Mouse (Mus musculus) splenic B cell, adult 2 months (primary cell): ENCODE results near the gene Mxra7.
"Not testable (repeated sequence)": the region's sequence is repeated elsewhere in the genome, so short reads cannot be mapped to it uniquely, and the experiment has no call there.

Experiments used
- DNase-seq: peaks from one replicate; pipeline ENCODE4 v3.0.0-alpha.2; 2011; ENCODE audit warnings: low read depth, low spot score
- H3K27me3 ChIP-seq: 2 replicates; pipeline ENCODE4 v1.6.1; 2012; ENCODE audit warnings: mild to moderate bottlenecking, low read length, moderate library complexity, mixed read lengths; ENCODE audit not compliant: control insufficient read depth, poor library complexity, insufficient read depth, severe bottlenecking
- H3K36me3 ChIP-seq: 2 replicates; pipeline ENCODE4 v1.6.1; 2012; ENCODE audit warnings: mild to moderate bottlenecking, low read length, moderate library complexity, mixed read lengths; ENCODE audit not compliant: control insufficient read depth, poor library complexity, insufficient read depth, severe bottlenecking

Mxra7 gene

GRCm38 (mm10) chr11:116838936-116839335 is 11.1 kb upstream of the Mxra7 start:
- Histone ChIP-seq H3K27me3 (no peaks in the 10 kb centered on the region), H3K36me3 (peaks cover 25% of the 10 kb centered on the region)
- no peak for DNase-seq

GRCm38 (mm10) chr11:116837441-116837840 is 9.6 kb upstream of the Mxra7 start:
- DNase-seq: no peak
- Histone ChIP-seq H3K36me3 (peaks cover 25% of the 10 kb centered on the region), H3K27me3 (no peaks in the 10 kb centered on the region)

GRCm38 (mm10) chr11:116836283-116836682 is 8.4 kb upstream of the Mxra7 start:
- DNase-seq: no peak
- H3K36me3 ChIP-seq: peaks cover 24% of the 10 kb centered on the region
- no peaks in the 10 kb centered on the region for H3K27me3 ChIP-seq

- no peak for DNase-seq
- Histone ChIP-seq H3K36me3 (peaks cover 14% of the 10 kb centered on the region), H3K27me3 (no peaks in the 10 kb centered on the region)
Measured at GRCm38 (mm10) chr11:116834954-116835353, 7.1 kb upstream of the Mxra7 start.

GRCm38 (mm10) chr11:116832172-116832685 is 4.4 kb upstream of the Mxra7 start:
- Histone ChIP-seq H3K27me3 (no peaks in the 10 kb centered on the region), H3K36me3 (peaks cover 4% of the 10 kb centered on the region)
- DNase-seq: no peak

GRCm38 (mm10) chr11:116826550-116827504 is 1.0 kb downstream of the Mxra7 start:
- DNase-seq: no peak
- Histone ChIP-seq H3K27me3 (no peaks in the 10 kb centered on the region), H3K36me3 (no peaks in the 10 kb centered on the region)

- Histone ChIP-seq H3K36me3 (no peaks in the 10 kb centered on the region), H3K27me3 (no peaks in the 10 kb centered on the region)
- no peak for DNase-seq
Measured at GRCm38 (mm10) chr11:116825230-116825629, 2.6 kb downstream of the Mxra7 start.

- not testable (repeated sequence) for H3K36me3 ChIP-seq, H3K27me3 ChIP-seq, DNase-seq
Measured at GRCm38 (mm10) chr11:116823885-116824284, 4.0 kb downstream of the Mxra7 start.

- no peak for DNase-seq
- Histone ChIP-seq H3K27me3 (no peaks in the 10 kb centered on the region), H3K36me3 (no peaks in the 10 kb centered on the region)
Measured at GRCm38 (mm10) chr11:116823255-116823654, 4.6 kb downstream of the Mxra7 start.

- DNase-seq: no peak
- no peaks in the 10 kb centered on the region for H3K27me3 ChIP-seq
- H3K36me3 ChIP-seq: no peaks in the 10 kb centered on the region
Measured at GRCm38 (mm10) chr11:116822626-116823025, 5.2 kb downstream of the Mxra7 start.

- no peak for DNase-seq
- H3K27me3 ChIP-seq: no peaks in the 10 kb centered on the region
- no peaks in the 10 kb centered on the region for H3K36me3 ChIP-seq
Measured at GRCm38 (mm10) chr11:116822215-116822614, 5.6 kb downstream of the Mxra7 start.

- H3K27me3 ChIP-seq: no peaks in the 10 kb centered on the region
- no peak for DNase-seq
- no peaks in the 10 kb centered on the region for H3K36me3 ChIP-seq
Measured at GRCm38 (mm10) chr11:116821057-116821940, 6.5 kb downstream of the Mxra7 start.

- Histone ChIP-seq H3K27me3 (no peaks in the 10 kb centered on the region), H3K36me3 (no peaks in the 10 kb centered on the region)
- DNase-seq: no peak
Measured at GRCm38 (mm10) chr11:116819932-116820593, 7.8 kb downstream of the Mxra7 start.

- Histone ChIP-seq H3K36me3 (no peaks in the 10 kb centered on the region), H3K27me3 (no peaks in the 10 kb centered on the region)
- no peak for DNase-seq
Measured at GRCm38 (mm10) chr11:116818722-116819121, 9.1 kb downstream of the Mxra7 start.
